Mouse (Mus musculus): ENCODE results near the gene Gm15557. TPM values are rescaled to one million over a fixed set of nuclear protein-coding genes. Genes with fewer than 3 reads are reported as not detected.
"Not testable (repeated sequence)": the region's sequence is repeated elsewhere in the genome, so short reads cannot be mapped to it uniquely, and the experiment has no call there.

Gene Gm15557
- polyA plus RNA-seq (2012; rRNA removed), result not detected in 2 replicates

- no peak for TF ChIP-seq CTCF (IDR thresholded peaks at IDR 0.05; ENCODE audit: insufficient read depth, low read length)
- no peak for DNase-seq
- Histone ChIP-seq H3K4me1 (ENCODE audit: control insufficient read depth, insufficient read depth, low read length) (no peaks in the 10 kb centered on the region), H3K4me3 (replicated peaks; ENCODE audit: extremely low read depth, low read depth, low read length) (no peak within 1 kb of the TSS)
- 86% methylated on average over 3 of the region's 3 CpGs for WGBS
These were observed at the start of gene Gm15557 for GRCm38 (mm10) chr2:155940681-155941080. Gene Gm15557 (plus strand): TSS chr2:155940728.

- H3K4me3 ChIP-seq (replicated peaks; ENCODE audit: extremely low read depth, low read depth, low read length), result no peak overlapping the region
- TF ChIP-seq CTCF (IDR thresholded peaks at IDR 0.05; ENCODE audit: insufficient read depth, low read length), result no peak
- no peak for TF ChIP-seq POLR2A (IDR thresholded peaks at IDR 0.05; ENCODE audit: borderline replicate concordance, extremely low read depth, low read depth, low read length)
- 74% methylated on average over 13 of the region's 13 CpGs for WGBS
- peaks cover 4% of the 10 kb centered on the region for H3K4me1 ChIP-seq (ENCODE audit: control insufficient read depth, insufficient read depth, low read length)
- no peak for DNase-seq
These were observed 46.1 kb upstream of the Gm15557 start for GRCm38 (mm10) chr2:155894307-155895045.

DNA sequence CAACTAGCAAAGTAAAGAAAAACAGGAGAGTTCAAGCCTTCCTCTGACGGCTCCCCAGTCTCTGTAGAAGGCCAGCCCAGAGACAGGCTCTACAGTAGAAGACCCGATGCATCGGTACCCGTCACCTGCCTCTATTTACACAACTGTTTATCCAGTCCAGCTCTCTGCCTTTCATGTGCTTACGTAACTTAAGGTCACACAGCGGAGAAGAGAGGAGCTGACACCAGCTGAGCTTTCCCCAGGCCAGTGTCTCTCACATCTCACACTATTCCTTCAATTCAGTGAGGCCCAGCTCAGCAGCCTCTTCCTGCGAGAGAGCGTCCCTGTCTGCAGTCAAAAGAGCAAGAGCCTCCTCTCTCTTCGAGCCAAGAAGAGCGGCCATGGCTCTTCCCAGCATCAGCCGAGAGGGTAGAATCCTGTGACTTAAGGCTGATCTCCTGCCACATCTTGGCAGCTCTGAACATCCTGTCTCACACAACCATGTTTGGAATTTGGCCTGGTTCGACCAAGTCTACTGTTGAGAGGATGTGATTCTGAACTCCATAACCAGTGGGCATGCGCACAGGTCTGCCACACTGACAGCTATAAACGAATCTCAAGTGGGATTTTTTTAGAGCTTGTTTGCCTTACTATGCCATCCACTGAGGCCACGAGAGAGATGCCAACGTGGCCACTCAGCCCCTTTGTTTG, 45.3 kb upstream of the Gm15557 start:
- no peak for TF ChIP-seq POLR2A (IDR thresholded peaks at IDR 0.05; ENCODE audit: borderline replicate concordance, extremely low read depth, low read depth, low read length)
- TF ChIP-seq CTCF (IDR thresholded peaks at IDR 0.05; ENCODE audit: insufficient read depth, low read length), result no peak
- peak; percentile 23 for DNase-seq
- WGBS, result 64% methylated on average over 16 of the region's 16 CpGs

GRCm38 (mm10) chr2:155902989-155903631, 37.4 kb upstream of the Gm15557 start:
- DNase-seq, result no peak
- no peaks in the 10 kb centered on the region for H3K4me1 ChIP-seq (ENCODE audit: control insufficient read depth, insufficient read depth, low read length)
- TF ChIP-seq CTCF (IDR thresholded peaks at IDR 0.05; ENCODE audit: insufficient read depth, low read length), result no peak
- no peak for TF ChIP-seq POLR2A (IDR thresholded peaks at IDR 0.05; ENCODE audit: borderline replicate concordance, extremely low read depth, low read depth, low read length)
- no peak overlapping the region for H3K4me3 ChIP-seq (replicated peaks; ENCODE audit: extremely low read depth, low read depth, low read length)
- 63% methylated on average over 16 of the region's 16 CpGs for WGBS

More for the DNA sequence above, 45.3 kb upstream of the Gm15557 start:
- peaks cover 4% of the 10 kb centered on the region for H3K4me1 ChIP-seq (ENCODE audit: control insufficient read depth, insufficient read depth, low read length)
- H3K4me3 ChIP-seq (replicated peaks; ENCODE audit: extremely low read depth, low read depth, low read length), result no peak overlapping the region

GRCm38 (mm10) chr2:155903632-155904008, 36.9 kb upstream of the Gm15557 start:
- DNase-seq, result no peak
- TF ChIP-seq POLR2A (IDR thresholded peaks at IDR 0.05; ENCODE audit: borderline replicate concordance, extremely low read depth, low read depth, low read length), result no peak
- TF ChIP-seq CTCF (IDR thresholded peaks at IDR 0.05; ENCODE audit: insufficient read depth, low read length), result no peak
- H3K4me3 ChIP-seq (replicated peaks; ENCODE audit: extremely low read depth, low read depth, low read length), result no peak overlapping the region
- H3K4me1 ChIP-seq (ENCODE audit: control insufficient read depth, insufficient read depth, low read length), result no peaks in the 10 kb centered on the region
- WGBS, result 87% methylated on average over 6 of the region's 6 CpGs

- Histone ChIP-seq H3K4me1 (ENCODE audit: control insufficient read depth, insufficient read depth, low read length) (no peaks in the 10 kb centered on the region), H3K4me3 (replicated peaks; ENCODE audit: extremely low read depth, low read depth, low read length) (no peak overlapping the region)
- WGBS, result 83% methylated on average over 6 of the region's 6 CpGs
- DNase-seq, result no peak
- no peak for TF ChIP-seq POLR2A (IDR thresholded peaks at IDR 0.05; ENCODE audit: borderline replicate concordance, extremely low read depth, low read depth, low read length)
- TF ChIP-seq CTCF (IDR thresholded peaks at IDR 0.05; ENCODE audit: insufficient read depth, low read length), result no peak
These were observed 25.8 kb upstream of the Gm15557 start for GRCm38 (mm10) chr2:155914684-155915083.

DNA sequence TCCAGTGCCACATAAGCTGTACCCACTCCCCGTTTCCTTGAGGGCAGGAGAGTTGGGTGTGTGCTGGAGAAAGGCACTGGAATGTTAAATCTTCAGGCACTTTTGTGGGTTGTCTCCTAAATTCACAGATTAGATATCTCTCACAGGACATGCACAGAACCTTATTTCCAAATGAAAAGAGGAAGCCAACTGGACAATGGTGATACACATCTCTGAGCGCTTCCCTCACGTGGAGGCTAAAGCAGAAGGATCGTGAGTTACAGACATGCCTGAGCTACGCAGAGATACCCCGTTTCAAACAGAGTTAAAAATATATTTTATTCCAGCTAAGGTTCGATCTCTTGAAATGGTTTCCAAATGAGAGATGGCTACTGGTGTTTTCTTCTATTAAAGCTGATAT, 17.4 kb upstream of the Gm15557 start:
- H3K4me1 ChIP-seq (ENCODE audit: control insufficient read depth, insufficient read depth, low read length), result no peaks in the 10 kb centered on the region
- no peak for TF ChIP-seq CTCF (IDR thresholded peaks at IDR 0.05; ENCODE audit: insufficient read depth, low read length)
- no peak for TF ChIP-seq POLR2A (IDR thresholded peaks at IDR 0.05; ENCODE audit: borderline replicate concordance, extremely low read depth, low read depth, low read length)
- 94% methylated on average over 7 of the region's 7 CpGs for WGBS
- no peak overlapping the region for H3K4me3 ChIP-seq (replicated peaks; ENCODE audit: extremely low read depth, low read depth, low read length)
- no peak for DNase-seq

GRCm38 (mm10) chr2:155925213-155925612, 15.3 kb upstream of the Gm15557 start:
- not testable (repeated sequence) for H3K4me3 ChIP-seq (replicated peaks; ENCODE audit: extremely low read depth, low read depth, low read length); H3K4me1 ChIP-seq (ENCODE audit: control insufficient read depth, insufficient read depth, low read length); DNase-seq
- WGBS, result 88% methylated on average over 6 of the region's 6 CpGs

DNA sequence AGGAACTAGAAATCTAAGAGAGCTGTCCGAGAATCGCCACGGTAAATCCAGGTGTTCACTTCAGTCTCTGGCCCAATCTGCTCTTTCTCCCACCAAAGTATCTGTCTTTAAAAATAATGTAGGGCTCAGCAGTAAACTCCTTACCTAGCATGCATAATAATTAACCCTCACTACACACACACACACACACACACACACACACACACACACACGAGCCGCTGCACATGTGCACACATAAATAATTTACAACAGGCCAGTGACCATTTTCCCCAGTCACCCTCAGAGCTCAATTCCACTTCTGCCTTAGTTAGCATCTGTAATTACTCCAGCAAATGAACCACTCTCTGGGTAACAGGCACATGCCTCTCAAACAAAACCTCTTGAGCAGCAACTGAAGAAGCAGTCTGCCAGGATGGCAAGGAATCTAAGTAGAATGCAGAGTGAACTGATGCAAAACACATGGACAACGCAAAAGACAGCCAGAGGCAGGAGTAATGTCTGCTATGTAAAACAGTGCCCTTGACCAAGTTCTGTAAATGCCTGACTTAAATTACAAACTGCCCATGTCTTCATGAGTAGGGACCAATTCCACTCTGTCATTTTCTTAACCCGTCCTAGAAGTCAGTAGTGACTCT, 11.7 kb upstream of the Gm15557 start:
- H3K4me3 ChIP-seq (replicated peaks; ENCODE audit: extremely low read depth, low read depth, low read length), result no peak overlapping the region
- peaks cover 6% of the 10 kb centered on the region; the same call in 1 of the 2 replicates for H3K4me1 ChIP-seq (ENCODE audit: control insufficient read depth, insufficient read depth, low read length)
- TF ChIP-seq CTCF (IDR thresholded peaks at IDR 0.05; ENCODE audit: insufficient read depth, low read length) (no peak), POLR2A (IDR thresholded peaks at IDR 0.05; ENCODE audit: borderline replicate concordance, extremely low read depth, low read depth, low read length) (no peak)
- DNase-seq, result no peak
- WGBS, result 66% methylated on average over 7 of the region's 7 CpGs
